Mouse (Mus musculus) ES-E14 (cell line): ENCODE measurements around the gene Gm20683. TPM values are rescaled to one million over a fixed set of nuclear protein-coding genes. Genes with fewer than 3 reads are reported as not detected.

Source experiments
- DNase-seq: peaks from one replicate; pipeline ENCODE4 v3.0.0-alpha.2; 2013; ENCODE audit warnings: low read depth, low spot score
- H3K27ac ChIP-seq: 2 replicates; pipeline ENCODE4 v1.5.1; 2012; ENCODE audit warnings: low read depth, mild to moderate bottlenecking, low read length, moderate library complexity, mixed read lengths; ENCODE audit not compliant: poor library complexity, insufficient read depth, severe bottlenecking
- H3K36me3 ChIP-seq: 2 replicates; pipeline ENCODE4 v1.6.1; 2012; ENCODE audit warnings: mild to moderate bottlenecking, low read length, moderate library complexity, mixed read lengths; ENCODE audit not compliant: control insufficient read depth, poor library complexity, insufficient read depth, severe bottlenecking
- H3K4me1 ChIP-seq, 2 experiments: fragments of 150-350 bp in 1 of 2; sonication (generic) in 1 of 2; 2 replicates each; pipeline ENCODE4 v1.6.1; 2012; ENCODE audit warnings: low read length in 2 of 2, mild to moderate bottlenecking in 1 of 2, mixed read lengths in 1 of 2; ENCODE audit not compliant: control insufficient read depth in 2 of 2, insufficient read depth in 2 of 2, poor library complexity in 1 of 2
- H3K4me3 ChIP-seq, 2 experiments: fragments of 150-350 bp in 1 of 2; sonication (generic) in 1 of 2; 2 replicates each; pipeline ENCODE4 v1.5.1; 2012; ENCODE audit warnings: low read length in 2 of 2, low read depth in 1 of 2, mild to moderate bottlenecking in 1 of 2, mixed read lengths in 1 of 2; ENCODE audit not compliant: insufficient read depth in 1 of 2, poor library complexity in 1 of 2, severe bottlenecking in 1 of 2
- H3K9ac ChIP-seq: 2 replicates; pipeline ENCODE4 v1.6.1; 2012; ENCODE audit warnings: low read depth, mild to moderate bottlenecking, low read length, mixed read lengths; ENCODE audit not compliant: poor library complexity, insufficient read depth, severe bottlenecking
- H3K9me3 ChIP-seq: fragments of 150-350 bp; sonication (generic); 2 replicates; pipeline ENCODE4 v1.6.1; 2012; ENCODE audit warnings: low read depth, mild to moderate bottlenecking, low read length; ENCODE audit not compliant: control insufficient read depth, insufficient read depth
- CHD2 ChIP-seq: IDR thresholded peaks from 2 replicates; pipeline ENCODE4 v1.6.1; 2014; ENCODE audit warnings: mild to moderate bottlenecking, low read depth, low read length, inconsistent platforms
- HCFC1 ChIP-seq: IDR thresholded peaks from 2 replicates; pipeline ENCODE4 v1.6.1; 2012; ENCODE audit warnings: low read length, inconsistent platforms, borderline replicate concordance; ENCODE audit not compliant: insufficient read depth
- MAFK ChIP-seq: IDR thresholded peaks from 2 replicates; pipeline ENCODE4 v1.6.1; 2014; ENCODE audit warnings: mild to moderate bottlenecking, low read depth, low read length, inconsistent platforms; ENCODE audit not compliant: insufficient read depth
- ZC3H11A ChIP-seq: IDR thresholded peaks from 2 replicates; pipeline ENCODE4 v1.6.1; 2012; ENCODE audit warnings: low read depth, mild to moderate bottlenecking, inconsistent platforms, low read length, borderline replicate concordance
- ZNF384 ChIP-seq: IDR thresholded peaks from 2 replicates; pipeline ENCODE4 v1.6.1; 2012; ENCODE audit warnings: low read depth, low read length, inconsistent platforms
- in situ Hi-C, 2 experiments: fragments of 600-800 bp; cut with MboI; formaldehyde crosslinking; loops; one replicate each; pipeline ENCODE4 v1.15.1; 2025; ENCODE audit warnings: low sequenced_read_pairs in 2 of 2, inconsistent platforms in 1 of 2; ENCODE audit not compliant: unreplicated experiment in 2 of 2
- total RNA-seq: library from RNA; depleted of rRNA; stranded (reverse); fragments of 300-350 nt; gene quantifications from 2 replicates; pipeline ENCODE4 v1.2.3, GENCODE M21; 2012

Gm20683 gene
- total RNA-seq, 1 experiment = 2.0 TPM

DNA sequence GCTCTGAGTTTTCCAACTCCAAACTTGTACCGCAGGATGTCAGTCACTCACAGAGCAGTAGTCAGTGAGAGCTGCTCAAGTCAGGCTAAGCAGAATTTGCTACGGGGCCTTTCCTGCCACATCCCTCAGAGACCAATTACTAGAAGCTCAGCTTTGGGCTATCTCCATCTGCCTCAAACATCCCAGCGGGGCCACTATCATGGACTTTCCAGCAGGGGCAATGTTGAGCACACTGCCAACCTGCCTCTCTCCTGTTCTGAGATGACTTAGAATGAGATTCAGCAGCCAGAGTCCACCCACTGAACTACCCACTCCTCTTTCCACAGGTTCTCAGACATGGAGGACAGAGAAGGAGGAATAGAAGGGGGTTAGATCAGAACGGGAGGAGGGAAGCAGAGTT is 44.1 kb upstream of the Gm20683 start:
- peaks cover 30% of the 10 kb centered on the region for H3K36me3 ChIP-seq
- peaks cover 8 to 32% of the 10 kb centered on the region in 2 experiments; a peak in 3 of 4 replicates for H3K4me1 ChIP-seq
- H3K27ac ChIP-seq = no peak overlapping the region; the same call in 1 of the 2 replicates
- H3K4me3 ChIP-seq = no peak overlapping the region
- H3K9me3 ChIP-seq = no peaks in the 10 kb centered on the region
- DNase-seq = no peak
- in situ Hi-C loops = no loop called here
- no peak for TF ChIP-seq HCFC1
- no peak for TF ChIP-seq ZNF384
- no peak for TF ChIP-seq ZC3H11A
- TF ChIP-seq MAFK = no peak
- TF ChIP-seq CHD2 = no peak
- H3K9ac ChIP-seq = no peak overlapping the region

DNA sequence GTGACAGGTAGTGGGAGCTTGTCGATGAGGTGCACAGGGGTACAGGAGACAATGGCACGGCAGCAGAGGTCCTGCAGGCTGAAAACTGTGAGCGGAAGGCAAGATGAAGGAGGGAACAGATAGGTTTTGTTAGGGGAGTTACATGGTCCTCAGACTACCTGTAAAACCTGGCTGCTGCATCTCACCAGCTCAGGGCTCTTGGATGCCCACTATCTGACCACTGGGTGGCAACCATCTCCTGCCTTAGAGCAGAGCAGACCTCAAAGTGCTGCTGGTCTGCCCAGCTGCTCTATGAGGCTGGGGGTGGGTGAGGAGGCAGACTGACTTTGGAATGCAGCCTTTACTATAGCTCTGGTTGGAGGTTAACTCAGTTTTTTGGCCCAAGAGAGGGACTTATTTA is 42.3 kb upstream of the Gm20683 start:
- Histone ChIP-seq H3K4me3 (no peak overlapping the region), H3K27ac (no peak overlapping the region), H3K9me3 (no peaks in the 10 kb centered on the region), H3K4me1 (peaks cover 8 to 44% of the 10 kb centered on the region in 2 experiments; a peak in 3 of 4 replicates), H3K9ac (no peak overlapping the region), H3K36me3 (peaks cover 26% of the 10 kb centered on the region)
- no peak for DNase-seq
- in situ Hi-C loops = no loop called here
- TF ChIP-seq HCFC1 = no peak

DNA sequence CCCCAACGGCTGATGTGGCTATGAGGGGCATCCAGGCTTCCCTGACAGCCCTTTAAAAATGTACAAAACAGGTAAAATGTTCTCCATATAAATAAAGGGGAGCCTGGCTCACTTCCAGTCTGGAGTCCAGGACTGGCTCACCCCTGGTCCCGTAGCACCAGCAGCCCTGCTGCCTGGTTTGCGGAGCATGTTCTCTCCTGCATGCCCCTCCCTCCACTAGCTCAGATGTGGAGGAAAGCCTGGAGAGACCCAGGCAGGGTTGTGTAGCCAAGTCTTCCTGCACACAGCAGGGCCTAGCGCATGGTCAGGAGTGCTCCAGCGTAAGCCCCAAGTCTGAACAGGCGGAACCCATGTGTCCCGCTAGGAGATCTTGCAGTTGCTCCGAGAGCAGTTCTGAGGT is 41.7 kb upstream of the Gm20683 start:
- TF ChIP-seq ZC3H11A = no peak
- Histone ChIP-seq H3K4me1 (peaks cover 8 to 47% of the 10 kb centered on the region in 2 experiments; a peak in 3 of 4 replicates), H3K36me3 (peaks cover 31% of the 10 kb centered on the region), H3K9me3 (no peaks in the 10 kb centered on the region), H3K27ac (no peak overlapping the region), H3K4me3 (no peak overlapping the region), H3K9ac (no peak overlapping the region)
- no peak for DNase-seq
- in situ Hi-C loops = no loop called here

- DNase-seq = no peak
- H3K9ac ChIP-seq = no peak overlapping the region
- no peak overlapping the region for H3K4me3 ChIP-seq
- peaks cover 34% of the 10 kb centered on the region for H3K36me3 ChIP-seq
- H3K27ac ChIP-seq = no peak overlapping the region
- TF ChIP-seq ZC3H11A = no peak
- peaks cover 8 to 45% of the 10 kb centered on the region in 2 experiments; a peak in 3 of 4 replicates for H3K4me1 ChIP-seq
- in situ Hi-C loops = no loop called here
- H3K9me3 ChIP-seq = no peaks in the 10 kb centered on the region
Observed at GRCm38 (mm10) chr17:25882306-25882705, 40.7 kb upstream of the Gm20683 start.

DNA sequence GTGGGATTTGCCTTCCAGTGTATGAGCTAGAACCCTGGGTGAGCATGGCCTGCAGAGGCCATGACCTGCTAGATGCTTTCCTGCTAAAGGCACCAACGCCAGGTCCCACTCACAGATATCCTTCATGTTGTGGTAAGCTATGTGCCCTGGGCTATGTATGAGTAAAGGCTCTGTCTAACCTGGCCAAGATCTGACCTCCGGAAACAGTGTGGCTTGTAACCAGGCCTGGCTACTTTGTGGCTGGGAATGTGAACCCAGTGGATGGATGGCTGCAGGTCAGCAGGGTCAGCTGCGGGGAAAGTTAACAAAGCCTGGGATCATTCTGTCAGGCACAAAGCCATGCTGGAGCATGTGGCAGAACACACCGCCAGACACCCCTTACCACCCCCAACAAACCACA is 40.1 kb upstream of the Gm20683 start:
- Histone ChIP-seq H3K4me3 (no peak overlapping the region), H3K4me1 (peaks cover 8 to 45% of the 10 kb centered on the region in 2 experiments; a peak in 3 of 4 replicates), H3K9ac (no peak overlapping the region), H3K27ac (peak overlapping the region; percentile 38; the same call in 1 of the 2 replicates), H3K9me3 (no peaks in the 10 kb centered on the region), H3K36me3 (peaks cover 34% of the 10 kb centered on the region)
- in situ Hi-C loops = no loop called here
- TF ChIP-seq ZC3H11A = no peak
- no peak for TF ChIP-seq CHD2
- TF ChIP-seq HCFC1 = no peak
- no peak for DNase-seq
